Mouse (Mus musculus) embryonic facial prominence, embryonic 10.5 days (tissue): Measurements from ENCODE around the gene 5031439G07Rik. TPM values are rescaled to one million over a fixed set of nuclear protein-coding genes. Genes with fewer than 3 reads are reported as not detected.

Experiments used
- microRNA-seq: library from miRNA; unstranded; fragments of <30 nt; microRNA quantifications from one replicate; pipeline ENCODE4, GENCODE M21; 2017
- polyA plus RNA-seq: library from polyadenylated mRNA; unstranded; fragments of >200 nt; fragmentation: Nextera tagmentation; extraction: Ambion mirVana; gene quantifications from 2 replicates; pipeline ENCODE4 v1.2.1, GENCODE M21; 2016

The 5031439G07Rik gene
- polyA plus RNA-seq, 1 experiment from 2014 or later, result 8.3 TPM

Small RNA genes within 50 kb of the gene (microRNA-seq; reads per million reads assigned to microRNA genes)
- 17.1 reads per million, percentile 28 among the genes with 10 or more reads in this experiment for gene Mir1249

Other genes starting within 250 kb of the 5031439G07Rik start
- gene Phf21b, start 132.5 kb downstream of the 5031439G07Rik start, polyA plus RNA-seq, result 2.2 and 4.9 TPM in 2 replicates
- 1.1 TPM in 2 replicates for gene Gm29666, start 68.5 kb downstream of the 5031439G07Rik start, polyA plus RNA-seq
- gene Nup50, start 65.1 kb downstream of the 5031439G07Rik start, polyA plus RNA-seq, result 70.9 and 71.8 TPM in 2 replicates
- not detected in 2 replicates for gene Upk3a, start 28.6 kb upstream of the 5031439G07Rik start, polyA plus RNA-seq
- 27.0 and 29.8 TPM in 2 replicates for gene Fam118a, start 40.4 kb upstream of the 5031439G07Rik start, polyA plus RNA-seq
- gene Smc1b, start 143.4 kb upstream of the 5031439G07Rik start, polyA plus RNA-seq, result 0.12 and 0.15 TPM in 2 replicates
- gene Ribc2, start 143.5 kb upstream of the 5031439G07Rik start, polyA plus RNA-seq, result 0.43 and 0.70 TPM in 2 replicates
- 198 and 207 TPM in 2 replicates for gene Fbln1, start 217.4 kb upstream of the 5031439G07Rik start, polyA plus RNA-seq